Mouse (Mus musculus) brain, adult 2 months (tissue): Measurements from ENCODE around the gene Rab11fip3.
"Not testable (repeated sequence)": the region's sequence is repeated elsewhere in the genome, so short reads cannot be mapped to it uniquely, and the experiment has no call there.

Source experiments
- DNase-seq: peaks from one replicate; pipeline ENCODE4 v3.0.0; 2011; ENCODE audit warnings: low read depth, low spot score

Rab11fip3 gene

GRCm38 (mm10) chr17:26068831-26069739, at the start of gene Rab11fip3:
TSS of gene Rab11fip3 (minus strand) at chr17:26069555.
- peak; percentile 97 for DNase-seq

- no peak for DNase-seq
Observed at GRCm38 (mm10) chr17:26116503-26117258, 47.3 kb upstream of the Rab11fip3 start.

GRCm38 (mm10) chr17:26115956-26116487, 46.7 kb upstream of the Rab11fip3 start:
- DNase-seq: no peak

- no peak for DNase-seq
Observed at GRCm38 (mm10) chr17:26115205-26115898, 46.0 kb upstream of the Rab11fip3 start.

- not testable (repeated sequence) for DNase-seq
Observed at GRCm38 (mm10) chr17:26114461-26114860, 45.1 kb upstream of the Rab11fip3 start.

- DNase-seq: no peak
Observed at GRCm38 (mm10) chr17:26114061-26114460, 44.7 kb upstream of the Rab11fip3 start.

GRCm38 (mm10) chr17:26113181-26113948, 44.0 kb upstream of the Rab11fip3 start, which contains the start of gene Tmem8:
TSS of gene Tmem8 (plus strand) at chr17:26113299.
- peak; percentile 77 for DNase-seq

GRCm38 (mm10) chr17:26112751-26113150, 43.4 kb upstream of the Rab11fip3 start:
- DNase-seq: no peak

GRCm38 (mm10) chr17:26111722-26112121, 42.4 kb upstream of the Rab11fip3 start:
- no peak for DNase-seq

GRCm38 (mm10) chr17:26111024-26111423, 41.7 kb upstream of the Rab11fip3 start:
- DNase-seq: no peak

GRCm38 (mm10) chr17:26110156-26110555, 40.8 kb upstream of the Rab11fip3 start:
- no peak for DNase-seq

GRCm38 (mm10) chr17:26105619-26106018, 36.3 kb upstream of the Rab11fip3 start:
- no peak for DNase-seq

GRCm38 (mm10) chr17:26101478-26101877, 32.1 kb upstream of the Rab11fip3 start:
- DNase-seq: peak; percentile 73

GRCm38 (mm10) chr17:26100166-26100565, 30.8 kb upstream of the Rab11fip3 start:
- no peak for DNase-seq

GRCm38 (mm10) chr17:26099316-26099715, 30.0 kb upstream of the Rab11fip3 start:
- peak; percentile 54 for DNase-seq

- no peak for DNase-seq
Observed at GRCm38 (mm10) chr17:26098461-26098860, 29.1 kb upstream of the Rab11fip3 start.

- DNase-seq: peak; percentile 82
Observed at GRCm38 (mm10) chr17:26095121-26095740, 25.9 kb upstream of the Rab11fip3 start, which contains the start of gene Nme4. TSS of gene Nme4 (minus strand) at chr17:26095602.

GRCm38 (mm10) chr17:26094531-26095110, 25.3 kb upstream of the Rab11fip3 start:
- no peak for DNase-seq

GRCm38 (mm10) chr17:26089905-26090632, 20.7 kb upstream of the Rab11fip3 start, which contains the start of gene Decr2:
TSS of gene Decr2 (minus strand) at chr17:26090337.
- DNase-seq: peak; percentile 98
